In the genomic region with DNA sequence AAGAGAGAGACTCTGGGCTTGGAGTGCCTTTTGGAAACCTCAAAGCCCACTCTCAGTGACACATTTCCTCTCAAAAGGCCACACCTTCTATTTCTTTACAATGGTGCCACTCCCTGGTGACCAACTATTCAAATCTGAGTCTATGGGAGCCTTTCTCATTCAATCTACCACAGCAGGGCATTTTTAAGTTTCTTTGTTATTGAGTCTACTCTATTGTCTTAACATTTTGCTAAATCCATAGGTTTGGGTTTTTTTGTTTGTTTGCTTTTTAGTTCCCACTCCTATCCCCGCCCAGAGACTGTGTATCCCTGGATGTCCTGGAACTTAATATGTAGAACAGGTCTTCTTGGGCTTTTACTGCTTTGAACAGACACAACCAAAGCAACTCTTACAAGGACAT, we compare ENCODE assay signal across 25 mouse cellular contexts.
"Had no signal": no experiment of that assay in that cellular context is flagged by ENCODE, and none has a peak within 500 bp of the region (broad histone marks: within the 10 kb centered on the region; RNA-seq: fewer than 3 reads in every experiment).

No protein-coding gene starts in this region.

- H3K9ac ChIP-seq: heart, embryonic 12.5 days; hindbrain, embryonic 12.5 days; hindbrain, embryonic 14.5 days; intestine, embryonic 15.5 days; kidney, embryonic 15.5 days; limb, embryonic 12.5 days; liver, embryonic 13.5 days; liver, embryonic 15.5 days had no signal

- H3K27ac ChIP-seq: gastrocnemius, adult 2 months; heart, embryonic 10.5 days; hindbrain, embryonic 10.5 days; hindbrain, embryonic 12.5 days; hindbrain, embryonic 14.5 days; intestine, embryonic 15.5 days; kidney, embryonic 15.5 days; kidney, postnatal 0 days; layer of hippocampus, adult 2 months; left cerebral cortex, adult 2 months; limb, embryonic 10.5 days; limb, embryonic 12.5 days; liver, embryonic 13.5 days; liver, embryonic 15.5 days had no signal

- H3K4me3 ChIP-seq: gastrocnemius, adult 2 months; heart, embryonic 10.5 days; heart, embryonic 12.5 days; hindbrain, embryonic 10.5 days; hindbrain, embryonic 12.5 days; intestine, embryonic 15.5 days; kidney, embryonic 15.5 days; layer of hippocampus, adult 2 months; left cerebral cortex, adult 2 months; limb, embryonic 10.5 days; limb, embryonic 12.5 days; liver, embryonic 13.5 days; liver, embryonic 15.5 days had no signal

- H3K4me1 ChIP-seq: heart, embryonic 12.5 days; hindbrain, embryonic 10.5 days; hindbrain, embryonic 12.5 days; intestine, embryonic 15.5 days; kidney, embryonic 15.5 days; liver, embryonic 15.5 days had no signal

- H3K36me3 ChIP-seq: heart, embryonic 10.5 days; heart, embryonic 12.5 days; hindbrain, embryonic 10.5 days; hindbrain, embryonic 12.5 days; intestine, embryonic 15.5 days; kidney, embryonic 15.5 days; limb, embryonic 10.5 days; limb, embryonic 12.5 days; liver, embryonic 13.5 days; liver, embryonic 15.5 days had no signal

- H3K9me3 ChIP-seq: heart, embryonic 10.5 days; heart, embryonic 12.5 days; hindbrain, embryonic 10.5 days; hindbrain, embryonic 12.5 days; intestine, embryonic 15.5 days; kidney, embryonic 15.5 days; limb, embryonic 10.5 days; limb, embryonic 12.5 days; liver, embryonic 13.5 days; liver, embryonic 15.5 days had no signal

- DNase-seq: gastrocnemius, adult 2 months; gastrocnemius, postnatal 10 days; gastrocnemius, postnatal 25 days; heart, adult 18-20 months; heart, postnatal 10 days; heart, postnatal 4 days; kidney, adult 2 months; kidney, adult 9 months; kidney, postnatal 14 days; kidney, postnatal 36 days; liver; liver, embryonic 13.5 days had no signal

- H3K27me3 ChIP-seq: heart, embryonic 12.5 days; hindbrain, embryonic 12.5 days; intestine, embryonic 15.5 days; kidney, embryonic 15.5 days; limb, embryonic 12.5 days; liver, embryonic 15.5 days had no signal
